Mouse (Mus musculus) embryonic facial prominence, embryonic 10.5 days (tissue): Measurements from ENCODE around the gene Gm28035. TPM values are rescaled to one million over a fixed set of nuclear protein-coding genes. Genes with fewer than 3 reads are reported as not detected.

ENCODE experiments used
- DNase-seq: peaks from one replicate; pipeline ENCODE4 v3.0.0-alpha.2; 2017; ENCODE audit warnings: low spot score
- H3K27ac ChIP-seq: fragments of 300-500 bp; sonication (generic); replicated peaks from 2 replicates; pipeline ENCODE4 v1.5.1; 2016; ENCODE audit warnings: mild to moderate bottlenecking
- H3K27me3 ChIP-seq: fragments of 300-500 bp; sonication (generic); replicated peaks from 2 replicates; pipeline ENCODE4 v1.6.1; 2016; ENCODE audit warnings: low read depth, mild to moderate bottlenecking; ENCODE audit not compliant: poor library complexity, severe bottlenecking
- H3K36me3 ChIP-seq: fragments of 300-500 bp; sonication (generic); replicated peaks from 2 replicates; pipeline ENCODE4 v1.6.1; 2016; ENCODE audit warnings: mild to moderate bottlenecking, moderate library complexity
- H3K4me1 ChIP-seq: fragments of 300-500 bp; sonication (generic); 2 replicates; pipeline ENCODE4 v1.6.1; 2016
- H3K4me3 ChIP-seq: fragments of 300-500 bp; sonication (generic); 2 replicates; pipeline ENCODE4 v1.5.1; 2016; ENCODE audit warnings: mild to moderate bottlenecking, moderate library complexity
- H3K9me3 ChIP-seq: fragments of 300-500 bp; sonication (generic); 2 replicates; pipeline ENCODE4 v1.6.1; 2016; ENCODE audit warnings: mild to moderate bottlenecking
- WGBS: fragments of 180-500 bp; shearing (Covaris S2); methylation state at CpG from one replicate; pipeline ENCODE4 v1.1.7; 2016; 5-methylcytosine and 5-hydroxymethylcytosine counted together
- polyA plus RNA-seq: library from polyadenylated mRNA; unstranded; fragments of >200 nt; fragmentation: Nextera tagmentation; extraction: Ambion mirVana; gene quantifications from 2 replicates; pipeline ENCODE4 v1.2.1, GENCODE M21; 2016

Gene Gm28035
- polyA plus RNA-seq, 1 experiment from 2014 or later: 0.05 TPM

DNA sequence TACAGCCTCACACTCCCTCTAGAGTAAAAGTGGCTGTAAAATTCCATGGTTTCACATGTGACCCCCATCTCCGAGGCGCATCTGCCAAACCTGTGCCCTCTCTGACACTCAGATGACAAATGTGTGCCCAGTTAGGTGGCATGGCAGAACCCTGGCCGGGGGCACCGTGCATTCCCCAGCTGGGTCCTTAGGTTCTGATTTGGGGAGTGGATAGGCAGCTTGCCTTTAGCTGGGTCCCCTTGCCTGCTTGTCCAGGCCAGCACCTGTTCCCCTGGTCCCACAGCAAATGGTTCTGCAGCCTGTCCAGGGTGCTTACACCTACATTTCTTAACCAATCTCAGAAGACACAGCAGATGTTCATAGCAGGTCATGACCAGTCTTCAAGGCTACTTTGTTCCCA is 3.0 kb downstream of the Gm28035 start:
- Histone ChIP-seq H3K36me3 (peaks cover 90% of the 10 kb centered on the region), H3K4me3 (no peak overlapping the region), H3K4me1 (peaks cover 29% of the 10 kb centered on the region), H3K9me3 (no peaks in the 10 kb centered on the region), H3K27me3 (no peaks in the 10 kb centered on the region), H3K27ac (no peak overlapping the region)
- WGBS: 92% methylated on average over 4 of the region's 4 CpGs
- no peak for DNase-seq

- 67% methylated on average over 7 of the region's 7 CpGs for WGBS
- H3K36me3 ChIP-seq: peaks cover 100% of the 10 kb centered on the region
- no peaks in the 10 kb centered on the region for H3K9me3 ChIP-seq
- no peaks in the 10 kb centered on the region for H3K27me3 ChIP-seq
- H3K27ac ChIP-seq: no peak overlapping the region
- H3K4me3 ChIP-seq: no peak overlapping the region
- peaks cover 16% of the 10 kb centered on the region for H3K4me1 ChIP-seq
- DNase-seq: no peak
Measured at GRCm38 (mm10) chr2:30244595-30245178, 4.3 kb downstream of the Gm28035 start.

DNA sequence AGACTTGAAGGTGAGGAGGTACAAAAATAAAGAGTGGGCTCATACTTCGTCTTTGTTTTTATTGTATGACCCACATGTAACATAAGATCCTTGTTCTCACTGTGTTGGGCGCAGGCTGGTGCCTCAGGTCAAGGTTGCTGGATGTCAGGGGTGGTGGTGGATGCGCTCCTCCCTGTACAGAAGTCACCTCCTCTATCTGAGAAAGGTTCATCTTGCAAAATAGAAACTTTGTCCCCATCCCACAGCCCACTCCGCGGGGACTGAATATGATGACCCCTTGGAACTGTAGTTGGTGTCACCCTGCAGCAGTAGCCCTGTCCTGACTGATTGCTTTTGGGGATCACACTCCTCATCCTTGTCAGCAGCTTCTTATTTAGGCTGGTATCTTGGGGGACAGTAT is 6.7 kb downstream of the Gm28035 start:
- Histone ChIP-seq H3K4me3 (no peak overlapping the region), H3K36me3 (peaks cover 100% of the 10 kb centered on the region), H3K27me3 (no peaks in the 10 kb centered on the region), H3K4me1 (peaks cover 24% of the 10 kb centered on the region), H3K9me3 (no peaks in the 10 kb centered on the region), H3K27ac (no peak overlapping the region)
- 92% methylated on average over 5 of the region's 5 CpGs for WGBS
- DNase-seq: no peak

- DNase-seq: no peak
- peaks cover 21% of the 10 kb centered on the region for H3K4me1 ChIP-seq
- peaks cover 100% of the 10 kb centered on the region for H3K36me3 ChIP-seq
- H3K27ac ChIP-seq: no peak overlapping the region
- H3K4me3 ChIP-seq: no peak overlapping the region
- no peaks in the 10 kb centered on the region for H3K9me3 ChIP-seq
- 85% methylated on average over 4 of the region's 4 CpGs for WGBS
- H3K27me3 ChIP-seq: no peaks in the 10 kb centered on the region
Measured at GRCm38 (mm10) chr2:30247681-30248080, 7.3 kb downstream of the Gm28035 start.

GRCm38 (mm10) chr2:30249182-30249581 is 8.8 kb downstream of the Gm28035 start:
- no peak overlapping the region for H3K4me3 ChIP-seq
- H3K36me3 ChIP-seq: peaks cover 100% of the 10 kb centered on the region
- no peaks in the 10 kb centered on the region for H3K27me3 ChIP-seq
- DNase-seq: no peak
- peaks cover 18% of the 10 kb centered on the region for H3K4me1 ChIP-seq
- no peak overlapping the region for H3K27ac ChIP-seq
- no peaks in the 10 kb centered on the region for H3K9me3 ChIP-seq
- WGBS: 95% methylated on average over 3 of the region's 3 CpGs

- WGBS: 91% methylated on average over 10 of the region's 10 CpGs
- Histone ChIP-seq H3K4me1 (peaks cover 10% of the 10 kb centered on the region), H3K9me3 (no peaks in the 10 kb centered on the region), H3K27me3 (no peaks in the 10 kb centered on the region), H3K27ac (no peak overlapping the region), H3K4me3 (no peak overlapping the region), H3K36me3 (peaks cover 100% of the 10 kb centered on the region)
- no peak for DNase-seq
Measured at GRCm38 (mm10) chr2:30250166-30251128, 10.1 kb downstream of the Gm28035 start.

DNA sequence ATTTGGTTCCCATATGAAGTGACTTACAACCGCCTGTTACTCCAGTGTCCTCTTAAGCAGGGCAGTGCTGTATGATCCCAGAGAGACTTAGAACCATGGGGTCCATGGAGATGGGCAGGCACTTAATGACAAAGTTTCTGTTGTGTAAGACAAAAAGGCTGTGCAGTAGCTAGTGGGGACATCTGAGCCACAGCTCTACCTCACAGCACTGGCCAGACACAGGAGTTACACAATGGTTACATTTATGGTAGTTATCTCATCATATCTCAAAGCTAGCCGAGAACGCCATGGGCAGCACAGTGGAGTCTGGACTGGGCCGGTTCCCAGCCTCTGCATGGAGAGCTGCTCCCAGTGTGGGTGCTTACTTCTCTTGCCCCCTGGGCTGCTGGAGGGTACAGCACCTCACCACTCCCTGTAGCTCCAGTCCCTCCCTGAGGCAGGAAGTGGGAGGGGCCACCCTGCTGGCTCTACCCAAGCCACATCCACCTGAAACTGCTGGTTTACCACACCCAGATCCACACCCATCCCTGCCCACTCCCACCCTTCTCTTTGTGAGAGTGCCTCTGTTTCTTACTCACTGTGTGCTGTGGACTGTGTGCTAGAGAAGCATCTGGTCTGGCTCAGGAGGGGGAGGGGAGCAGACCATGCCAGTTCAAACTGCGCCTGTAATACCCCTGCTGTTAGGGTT is 11.2 kb downstream of the Gm28035 start:
- no peak for DNase-seq
- WGBS: 77% methylated on average over 5 of the region's 5 CpGs
- no peaks in the 10 kb centered on the region for H3K9me3 ChIP-seq
- H3K36me3 ChIP-seq: peaks cover 100% of the 10 kb centered on the region
- H3K27ac ChIP-seq: peak overlapping the region; percentile 30; the same call in 1 of the 2 replicates
- no peak overlapping the region for H3K4me3 ChIP-seq
- H3K4me1 ChIP-seq: peaks cover 10% of the 10 kb centered on the region
- no peaks in the 10 kb centered on the region for H3K27me3 ChIP-seq

DNA sequence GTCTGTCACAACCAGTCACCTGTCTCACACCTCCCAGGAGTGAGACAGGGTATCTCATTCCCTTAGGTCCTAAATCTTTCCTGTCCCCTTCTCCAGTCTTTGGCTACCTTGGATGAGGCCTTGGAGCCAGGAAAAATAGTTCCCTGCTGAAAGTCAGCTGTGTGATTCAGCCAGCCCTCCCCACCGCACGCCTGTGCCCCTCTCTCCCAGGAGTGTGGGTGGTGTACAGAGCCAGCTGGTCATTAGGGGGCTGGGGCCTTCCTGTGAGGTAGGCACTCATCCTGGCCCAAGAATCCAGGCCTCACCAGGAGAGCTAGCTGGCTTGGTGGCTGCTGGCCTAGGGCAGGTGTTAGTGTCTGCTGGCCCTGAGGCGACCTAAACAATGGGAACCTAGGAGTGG is 12.2 kb downstream of the Gm28035 start:
- no peak for DNase-seq
- no peak overlapping the region for H3K27ac ChIP-seq
- 82% methylated on average over 3 of the region's 3 CpGs for WGBS
- no peak overlapping the region for H3K4me3 ChIP-seq
- H3K36me3 ChIP-seq: peaks cover 100% of the 10 kb centered on the region
- no peaks in the 10 kb centered on the region for H3K9me3 ChIP-seq
- H3K4me1 ChIP-seq: peaks cover 10% of the 10 kb centered on the region
- H3K27me3 ChIP-seq: no peaks in the 10 kb centered on the region

DNA sequence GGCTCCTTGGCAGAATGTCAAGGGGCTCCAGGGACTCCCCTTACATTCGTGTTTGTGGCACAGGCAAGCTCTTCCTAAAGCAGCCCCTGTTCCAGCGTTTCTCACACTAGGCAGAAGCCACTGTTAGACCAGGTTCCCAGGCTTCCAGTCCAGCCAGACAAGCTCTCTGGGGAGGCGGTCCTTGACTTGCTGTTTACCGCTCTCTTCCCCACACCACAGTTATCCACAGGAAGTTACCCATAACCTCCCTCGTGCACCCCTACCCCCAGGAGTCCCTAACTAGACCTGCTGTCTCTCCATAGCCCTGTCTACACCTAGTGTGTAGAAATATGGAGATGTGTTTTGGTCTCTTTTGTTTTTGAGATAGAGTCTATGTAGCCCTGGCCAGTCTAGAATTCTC is 13.4 kb downstream of the Gm28035 start:
- WGBS: 83% methylated on average over 5 of the region's 5 CpGs
- Histone ChIP-seq H3K4me1 (peaks cover 10% of the 10 kb centered on the region), H3K36me3 (peaks cover 100% of the 10 kb centered on the region), H3K27me3 (no peaks in the 10 kb centered on the region), H3K4me3 (no peak overlapping the region), H3K27ac (no peak overlapping the region), H3K9me3 (no peaks in the 10 kb centered on the region)
- no peak for DNase-seq

DNA sequence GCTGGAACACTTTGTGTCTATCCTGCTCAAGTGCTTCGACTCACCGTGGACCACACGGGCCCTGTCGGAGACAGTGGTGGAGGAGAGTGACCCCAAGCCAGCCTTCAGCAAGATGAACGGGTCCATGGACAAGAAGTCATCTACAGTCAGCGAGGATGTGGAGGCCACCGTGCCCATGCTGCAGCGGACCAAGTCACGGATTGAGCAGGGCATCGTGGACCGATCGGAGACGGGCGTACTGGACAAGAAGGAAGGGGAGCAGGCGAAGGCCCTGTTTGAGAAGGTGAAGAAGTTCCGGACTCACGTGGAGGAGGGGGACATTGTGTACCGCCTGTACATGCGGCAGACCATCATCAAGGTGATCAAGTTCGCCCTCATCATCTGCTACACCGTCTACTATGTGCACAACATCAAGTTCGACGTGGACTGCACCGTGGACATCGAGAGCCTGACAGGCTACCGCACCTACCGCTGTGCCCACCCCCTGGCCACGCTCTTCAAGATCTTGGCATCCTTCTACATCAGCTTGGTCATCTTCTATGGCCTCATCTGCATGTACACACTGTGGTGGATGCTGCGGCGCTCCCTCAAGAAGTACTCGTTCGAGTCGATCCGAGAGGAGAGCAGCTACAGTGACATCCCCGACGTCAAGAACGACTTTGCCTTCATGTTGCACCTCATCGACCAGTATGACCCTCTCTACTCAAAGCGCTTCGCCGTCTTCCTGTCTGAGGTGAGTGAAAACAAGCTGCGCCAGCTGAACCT is 15.4 kb downstream of the Gm28035 start:
- DNase-seq: no peak
- 95% methylated on average over 42 of the region's 42 CpGs for WGBS
- Histone ChIP-seq H3K4me3 (no peak overlapping the region), H3K27ac (no peak overlapping the region), H3K9me3 (no peaks in the 10 kb centered on the region), H3K27me3 (no peaks in the 10 kb centered on the region), H3K4me1 (peaks cover 10% of the 10 kb centered on the region), H3K36me3 (peaks cover 100% of the 10 kb centered on the region)

DNA sequence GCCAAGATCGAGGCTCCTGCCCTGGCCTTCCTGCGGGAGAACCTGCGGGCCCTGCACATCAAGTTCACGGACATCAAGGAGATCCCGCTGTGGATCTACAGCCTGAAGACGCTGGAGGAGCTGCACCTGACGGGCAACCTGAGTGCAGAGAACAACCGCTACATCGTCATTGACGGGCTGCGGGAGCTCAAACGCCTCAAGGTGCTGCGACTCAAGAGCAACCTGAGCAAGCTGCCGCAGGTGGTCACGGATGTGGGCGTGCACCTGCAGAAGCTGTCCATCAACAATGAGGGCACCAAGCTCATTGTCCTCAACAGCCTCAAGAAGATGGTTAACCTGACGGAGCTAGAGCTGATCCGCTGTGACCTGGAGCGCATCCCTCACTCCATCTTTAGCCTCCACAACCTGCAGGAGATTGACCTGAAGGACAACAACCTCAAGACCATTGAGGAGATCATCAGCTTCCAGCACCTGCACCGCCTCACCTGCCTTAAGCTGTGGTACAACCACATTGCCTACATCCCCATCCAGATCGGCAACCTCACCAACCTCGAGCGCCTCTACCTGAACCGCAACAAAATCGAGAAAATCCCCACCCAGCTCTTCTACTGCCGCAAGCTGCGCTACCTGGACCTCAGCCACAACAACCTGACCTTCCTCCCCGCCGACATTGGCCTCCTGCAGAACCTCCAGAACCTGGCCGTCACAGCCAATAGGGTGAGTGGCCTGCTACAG is 16.4 kb downstream of the Gm28035 start:
- no peak for DNase-seq
- no peak overlapping the region for H3K27ac ChIP-seq
- no peaks in the 10 kb centered on the region for H3K27me3 ChIP-seq
- H3K4me3 ChIP-seq: no peak overlapping the region
- 96% methylated on average over 30 of the region's 30 CpGs for WGBS
- peaks cover 100% of the 10 kb centered on the region for H3K36me3 ChIP-seq
- H3K4me1 ChIP-seq: peaks cover 4% of the 10 kb centered on the region
- H3K9me3 ChIP-seq: no peaks in the 10 kb centered on the region
